Mouse (Mus musculus) brain, embryonic 14.5 days (tissue): Measurements from ENCODE around the gene Gm4302. TPM values are rescaled to one million over a fixed set of nuclear protein-coding genes. Genes with fewer than 3 reads are reported as not detected.
"Not testable (repeated sequence)": the region's sequence is repeated elsewhere in the genome, so short reads cannot be mapped to it uniquely, and the experiment has no call there.

Source experiments
- DNase-seq: peaks from one replicate; pipeline ENCODE4 v3.0.0-alpha.2; 2011; ENCODE audit warnings: low read depth
- CTCF ChIP-seq: fragments of 200-500 bp; IDR thresholded peaks from 2 replicates; pipeline ENCODE4 v1.5.1; 2012; ENCODE audit warnings: inconsistent platforms, mild to moderate bottlenecking, moderate library complexity, borderline replicate concordance; ENCODE audit not compliant: insufficient read depth, insufficient read length; ENCODE audit errors: extremely low read depth
- POLR2A ChIP-seq: fragments of 200-500 bp; IDR thresholded peaks from 2 replicates; pipeline ENCODE4 v1.6.1; 2012; ENCODE audit warnings: mild to moderate bottlenecking, inconsistent platforms, borderline replicate concordance; ENCODE audit not compliant: poor library complexity, insufficient read depth, insufficient read length, severe bottlenecking; ENCODE audit errors: extremely low read depth
- polyA plus RNA-seq: library from polyadenylated mRNA; depleted of rRNA; stranded (reverse); fragments of >200 nt; gene quantifications from 2 replicates; pipeline ENCODE4 v1.2.3, GENCODE M21; 2012; rRNA removed

Gm4302 gene
- polyA plus RNA-seq, result not detected in 2 replicates

GRCm38 (mm10) chr10:100340536-100340935, at the start of gene Gm4302:
Gene Gm4302 (plus strand): TSS chr10:100340836.
- not testable (repeated sequence) for DNase-seq

- TF ChIP-seq POLR2A (no peak), CTCF (no peak)
- no peak for DNase-seq
Measured at GRCm38 (mm10) chr10:100296105-100296504, 44.5 kb upstream of the Gm4302 start.

GRCm38 (mm10) chr10:100300106-100300505, 40.5 kb upstream of the Gm4302 start:
- DNase-seq, result not testable (repeated sequence)

- not testable (repeated sequence) for DNase-seq
Measured at GRCm38 (mm10) chr10:100335376-100335775, 5.3 kb upstream of the Gm4302 start, which contains the start of gene Gm4301. Gene Gm4301 (plus strand): TSS chr10:100335676.

GRCm38 (mm10) chr10:100345672-100346071, 5.0 kb downstream of the Gm4302 start, which contains the start of gene Gm4303:
Gene Gm4303 (plus strand): TSS chr10:100345972.
- DNase-seq, result not testable (repeated sequence)

- DNase-seq, result not testable (repeated sequence)
Measured at GRCm38 (mm10) chr10:100350793-100351192, 10.2 kb downstream of the Gm4302 start, which contains the start of gene Gm4305. Gene Gm4305 (plus strand): TSS chr10:100351093.

GRCm38 (mm10) chr10:100356841-100357240, 16.2 kb downstream of the Gm4302 start:
- not testable (repeated sequence) for DNase-seq

- DNase-seq, result not testable (repeated sequence)
Measured at GRCm38 (mm10) chr10:100361038-100361437, 20.4 kb downstream of the Gm4302 start, which contains the start of gene Gm4307. Gene Gm4307 (plus strand): TSS chr10:100361338.

GRCm38 (mm10) chr10:100382460-100382859, 41.8 kb downstream of the Gm4302 start, which contains the start of gene Gm4312:
Gene Gm4312 (minus strand): TSS chr10:100382560.
- DNase-seq, result not testable (repeated sequence)

Other genes with a start within 250 kb of the Gm4302 start
- not detected in 2 replicates for gene Gm4301, start 5.2 kb upstream of the Gm4302 start, polyA plus RNA-seq
- not detected in 2 replicates for gene Gm4303, start 5.1 kb downstream of the Gm4302 start, polyA plus RNA-seq
- not detected in 2 replicates for gene Gm4305, start 10.3 kb downstream of the Gm4302 start, polyA plus RNA-seq
- gene Gm4307, start 20.5 kb downstream of the Gm4302 start, polyA plus RNA-seq, result not detected in 2 replicates
- not detected in 2 replicates for gene Gm4312, start 41.7 kb downstream of the Gm4302 start, polyA plus RNA-seq
- gene Tmtc3, start 146.5 kb downstream of the Gm4302 start, polyA plus RNA-seq, result 9.2 and 10.7 TPM in 2 replicates
- 3.7 and 5.1 TPM in 2 replicates for gene Cep290, start 146.7 kb downstream of the Gm4302 start, polyA plus RNA-seq
- gene 4930430F08Rik, start 249.6 kb downstream of the Gm4302 start, polyA plus RNA-seq, result 12.8 and 13.1 TPM in 2 replicates
- gene 1700017N19Rik, start 249.6 kb downstream of the Gm4302 start, polyA plus RNA-seq, result not detected in 2 replicates